Comparison of ENCODE assay signal across 8 mouse cellular contexts in the genomic region with DNA sequence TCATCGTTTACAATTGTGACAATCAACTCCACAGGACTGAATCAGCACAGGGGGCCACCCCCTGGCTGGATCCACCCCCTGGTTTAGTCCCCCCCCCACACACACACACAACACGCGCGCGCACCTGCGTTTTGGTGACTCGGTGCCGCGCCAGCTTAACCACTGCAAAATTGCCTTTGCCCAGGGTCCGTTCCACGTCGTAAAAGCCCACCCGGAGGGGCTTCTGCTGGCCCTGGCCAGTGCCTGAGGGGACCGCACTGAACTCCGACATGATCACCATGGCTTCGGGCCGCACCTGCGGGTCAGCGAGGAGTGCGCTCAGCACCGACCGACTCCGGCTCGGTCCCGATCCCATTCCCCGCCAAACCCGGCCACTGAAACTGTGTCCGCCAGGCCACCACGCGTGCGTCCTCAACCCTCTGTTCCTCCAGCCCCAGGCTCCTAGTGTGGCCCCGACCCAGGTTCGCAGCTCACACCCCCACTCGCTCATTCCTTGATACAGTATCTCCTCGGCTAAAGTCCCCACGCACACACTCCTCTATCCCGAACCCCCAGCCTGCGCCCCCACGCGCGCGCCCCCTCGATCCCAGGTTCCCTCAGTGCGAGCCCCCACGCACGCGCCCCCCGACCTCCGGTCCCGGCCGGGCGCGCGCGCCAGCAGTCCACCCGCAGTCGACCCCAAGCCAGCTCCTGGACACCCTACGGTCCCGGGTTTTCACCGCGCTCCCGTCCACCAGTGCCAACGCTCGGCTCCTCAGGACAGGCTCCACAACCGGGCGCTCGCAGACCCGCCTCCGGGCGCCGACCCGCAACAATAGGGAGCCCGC. TPM values are rescaled to one million over a fixed set of nuclear protein-coding genes. Genes with fewer than 3 reads are reported as not detected.
DNase-seq lines count a peak whose midpoint lies in the region; ATAC-seq and TF ChIP-seq lines count a peak whose summit lies in the region.

No protein-coding gene starts in this region.

- no peak for TF ChIP-seq CTCF in ES-Bruce4 (IDR thresholded peaks at IDR 0.05; ENCODE audit: low read depth, low read length)

- H3K27ac ChIP-seq in ES-Bruce4 (ENCODE audit: insufficient read depth, low read length), result no peak overlapping the region
- peak overlapping the region; percentile 88 for H3K27ac ChIP-seq in kidney, embryonic 15.5 days
- peak overlapping the region; percentile 86 for H3K27ac ChIP-seq in lung, embryonic 15.5 days

- H3K36me3 ChIP-seq in ES-Bruce4 (ENCODE audit: control insufficient read depth, insufficient read depth, low read length, poor library complexity, severe bottlenecking), result peaks cover 20% of the 10 kb centered on the region; the same call in 1 of the 2 replicates
- peaks cover 17% of the 10 kb centered on the region for H3K36me3 ChIP-seq in kidney, embryonic 15.5 days
- H3K36me3 ChIP-seq in lung, embryonic 15.5 days, result peaks cover 17% of the 10 kb centered on the region

- TF ChIP-seq POLR2A in ES-Bruce4 (IDR thresholded peaks at IDR 0.05; ENCODE audit: insufficient read depth, low read length), result no peak

- peaks cover 5% of the 10 kb centered on the region for H3K4me1 ChIP-seq in ES-Bruce4 (ENCODE audit: control insufficient read depth, insufficient read depth, low read length)
- H3K4me1 ChIP-seq in kidney, embryonic 15.5 days, result peaks cover 49% of the 10 kb centered on the region
- peaks cover 51% of the 10 kb centered on the region for H3K4me1 ChIP-seq in lung, embryonic 15.5 days

- under 1% methylated on average over 73 of the region's 73 CpGs for WGBS in kidney, embryonic 15.5 days
- WGBS in lung, embryonic 15.5 days, result under 1% methylated on average over 73 of the region's 73 CpGs

- 0 out of 2 replicates have a peak, but pooled peaks have one; percentile 3 for ATAC-seq in granulocyte monocyte progenitor cell, adult 5-6 weeks (replicated peaks; ENCODE audit: poor library complexity, severe bottlenecking)
- peak; percentile 47 for ATAC-seq in kidney, embryonic 15.5 days (replicated peaks; ENCODE audit: low FRiP score)
- peak; percentile 8; the same call in 1 of the 2 replicates for ATAC-seq in lung, embryonic 15.5 days (ENCODE audit: borderline replicate concordance, extremely low read depth, low FRiP score, low TSS enrichment)
- no peak for ATAC-seq in monocyte, adult 5-6 weeks (replicated peaks; ENCODE audit: insufficient number of reproducible peaks, low FRiP score, low TSS enrichment, poor library complexity, severe bottlenecking)

- no peaks in the 10 kb centered on the region for H3K9me3 ChIP-seq in ES-Bruce4 (replicated peaks; ENCODE audit: control insufficient read depth, insufficient read depth, low read length, poor library complexity, severe bottlenecking)
- H3K9me3 ChIP-seq in kidney, embryonic 15.5 days (replicated peaks), result no peaks in the 10 kb centered on the region
- no peaks in the 10 kb centered on the region for H3K9me3 ChIP-seq in lung, embryonic 15.5 days

- peak; percentile 44 for DNase-seq in 416B (ENCODE audit: low read depth)
- DNase-seq in cerebellum, postnatal 4 days (ENCODE audit: low spot score in 2 of 2), result peak; percentile 22 to 35
- peak; percentile 55 for DNase-seq in retina, embryonic 14.5 days (ENCODE audit: low spot score)

- peak overlapping the region; percentile 81 for H3K4me2 ChIP-seq in kidney, embryonic 15.5 days
- H3K4me2 ChIP-seq in lung, embryonic 15.5 days, result peak overlapping the region; percentile 64

- H3K27me3 ChIP-seq in ES-Bruce4 (ENCODE audit: control insufficient read depth, insufficient read depth, low read length, poor library complexity, severe bottlenecking), result no peaks in the 10 kb centered on the region
- H3K27me3 ChIP-seq in kidney, embryonic 15.5 days, result no peaks in the 10 kb centered on the region
- no peaks in the 10 kb centered on the region for H3K27me3 ChIP-seq in lung, embryonic 15.5 days

- peak overlapping the region; percentile 84 for H3K9ac ChIP-seq in ES-Bruce4 (ENCODE audit: low read depth, poor library complexity, severe bottlenecking)
- H3K9ac ChIP-seq in kidney, embryonic 15.5 days, result peak overlapping the region; percentile 80
- H3K9ac ChIP-seq in lung, embryonic 15.5 days, result peak overlapping the region; percentile 89

- TF ChIP-seq EP300 in ES-Bruce4 (IDR thresholded peaks at IDR 0.05; ENCODE audit: insufficient read depth, low read depth, low read length), result no peak

- peak overlapping the region; percentile 99 for H3K4me3 ChIP-seq in ES-Bruce4 (ENCODE audit: low read depth, low read length)
- H3K4me3 ChIP-seq in kidney, embryonic 15.5 days (replicated peaks), result peak overlapping the region; percentile 98
- H3K4me3 ChIP-seq in lung, embryonic 15.5 days, result peak overlapping the region; percentile 75

RNA-seq across cellular contexts. Expression of gene Sik1, which starts 0.6 kb away (rescaled TPM):
- polyA plus RNA-seq in ES-Bruce4 (2011; ENCODE audit: insufficient read depth, insufficient read length, low read depth, missing spikeins), result 45.1 and 48.4 TPM in 2 replicates
- total RNA-seq in granulocyte monocyte progenitor cell, adult 5-6 weeks (2014; fragmentation: Nextera tagmentation), result 9.1 and 12.1 TPM in 2 replicates
- 9.2 and 10.8 TPM in 2 replicates for total RNA-seq in granulocyte monocyte progenitor cell, adult 5-6 weeks (2017)
- polyA plus RNA-seq in kidney, embryonic 15.5 days (2015; fragmentation: Nextera tagmentation; extraction: Ambion mirVana), result 17.5 and 18.5 TPM in 2 replicates
- polyA plus RNA-seq in lung, embryonic 15.5 days (2015; fragmentation: Nextera tagmentation; extraction: Ambion mirVana), result 32.7 and 35.4 TPM in 2 replicates
- total RNA-seq in monocyte, adult 5-6 weeks (2017), result 146 to 224 TPM (median 193 TPM) in 3 replicates
